ENCODE assay signal across 9 mouse cellular contexts in the genomic region with DNA sequence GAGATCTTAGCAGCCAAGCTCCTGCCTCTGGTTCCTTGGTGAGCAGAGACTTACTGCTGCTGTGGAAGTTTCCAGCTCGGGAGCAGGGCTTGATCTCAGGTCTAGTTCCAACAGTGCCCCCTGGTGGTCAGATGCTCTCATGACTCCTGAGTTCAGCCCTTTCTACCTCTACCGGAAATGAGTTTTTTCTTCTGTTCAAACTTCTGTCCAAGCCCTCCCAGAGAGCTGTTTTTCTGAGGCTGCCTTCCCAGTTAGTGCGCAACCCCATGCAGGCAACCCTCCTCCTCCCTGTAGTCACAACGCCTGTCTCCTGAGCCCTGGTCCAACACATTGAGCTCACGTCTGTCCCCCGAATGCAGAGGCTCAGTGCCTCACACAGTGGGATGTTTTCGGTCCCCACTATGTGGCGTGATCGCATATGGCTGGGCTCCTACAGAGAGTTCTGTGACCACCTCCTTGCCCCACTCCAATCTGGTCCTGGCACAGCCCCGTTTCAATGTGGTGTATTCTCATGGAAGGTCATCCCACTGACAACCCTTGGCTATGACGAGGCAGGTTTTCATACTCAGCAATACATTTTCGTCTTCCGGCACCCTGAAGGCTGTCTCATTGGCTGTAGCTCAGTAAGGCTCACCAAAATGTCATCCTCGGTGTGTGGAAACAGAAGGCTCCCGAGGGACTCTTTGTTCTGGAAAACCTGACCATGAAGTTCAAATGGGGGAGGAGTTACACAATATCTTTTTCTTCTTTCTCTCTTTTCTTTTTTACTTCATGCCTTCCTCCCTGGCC. TPM values are rescaled to one million over a fixed set of nuclear protein-coding genes. Genes with fewer than 3 reads are reported as not detected.
A peak's percentile ranks its signal among the peaks of the same experiment; 100 is the strongest.
DNase-seq lines count a peak whose midpoint lies in the region; ATAC-seq and TF ChIP-seq lines count a peak whose summit lies in the region.
"Had no signal": no experiment of that assay in that cellular context is flagged by ENCODE, and none has a peak within 500 bp of the region (broad histone marks: within the 10 kb centered on the region; RNA-seq: fewer than 3 reads in every experiment).

No protein-coding gene starts in this region.

- ATAC-seq in kidney, embryonic 16.5 days (ENCODE audit: low FRiP score, low TSS enrichment), result peak; percentile 60
- ATAC-seq in neural tube, embryonic 11.5 days (ENCODE audit: insufficient read depth, low FRiP score, low TSS enrichment), result no peak

- peaks cover 7% of the 10 kb centered on the region; the same call in 1 of the 2 replicates for H3K27me3 ChIP-seq in heart, embryonic 10.5 days (ENCODE audit: insufficient read depth, poor library complexity, severe bottlenecking)
- H3K27me3 ChIP-seq in kidney, embryonic 16.5 days (ENCODE audit: insufficient read depth, low read length), result no peaks in the 10 kb centered on the region
- H3K27me3 ChIP-seq in liver, adult 2 months (ENCODE audit: control insufficient read depth, insufficient read depth, low read length), result no peaks in the 10 kb centered on the region
- H3K27me3 ChIP-seq in neural tube, embryonic 11.5 days (ENCODE audit: control insufficient read depth, insufficient read depth, low read length), result no peaks in the 10 kb centered on the region

- H3K9me3 ChIP-seq in heart, embryonic 10.5 days, result no peaks in the 10 kb centered on the region
- 0 out of 2 replicates have a peak, but pooled peaks cover 2% of the 10 kb centered on the region for H3K9me3 ChIP-seq in kidney, embryonic 16.5 days (ENCODE audit: low read length)
- H3K9me3 ChIP-seq in neural tube, embryonic 11.5 days (ENCODE audit: control insufficient read depth, low read length), result no peaks in the 10 kb centered on the region

- H3K79me2 ChIP-seq in liver, adult 2 months (ENCODE audit: control insufficient read depth, insufficient read depth, low read length), result no peaks in the 10 kb centered on the region

- WGBS in heart, embryonic 10.5 days, result 58% methylated on average over 15 of the region's 15 CpGs
- 62% methylated on average over 15 of the region's 15 CpGs for WGBS in kidney, embryonic 16.5 days
- 57% methylated on average over 15 of the region's 15 CpGs for WGBS in liver, adult 2 months
- WGBS in neural tube, embryonic 11.5 days, result 68% methylated on average over 15 of the region's 15 CpGs

- no peak overlapping the region for H3K4me2 ChIP-seq in kidney, embryonic 16.5 days (replicated peaks; ENCODE audit: low read depth, low read length)
- H3K4me2 ChIP-seq in neural tube, embryonic 11.5 days (ENCODE audit: low read depth), result no peak overlapping the region

- peak overlapping the region; percentile 82 for H3K27ac ChIP-seq in heart, embryonic 10.5 days
- no peak overlapping the region for H3K27ac ChIP-seq in kidney, embryonic 16.5 days (ENCODE audit: low read length)
- peak overlapping the region; percentile 48 for H3K27ac ChIP-seq in liver, adult 2 months (replicated peaks; ENCODE audit: insufficient read depth, low read depth, low read length)
- H3K27ac ChIP-seq in neural tube, embryonic 11.5 days (ENCODE audit: low read depth, low read length), result no peak overlapping the region

- H3K9ac ChIP-seq in kidney, embryonic 16.5 days (replicated peaks; ENCODE audit: low read length), result 0 out of 2 replicates have a peak overlapping the region, but pooled peaks have one; percentile 17
- no peak overlapping the region for H3K9ac ChIP-seq in liver, adult 2 months (ENCODE audit: low read depth, low read length)
- H3K9ac ChIP-seq in neural tube, embryonic 11.5 days (ENCODE audit: low read length), result no peak overlapping the region

- TF ChIP-seq CTCF in liver, adult 2 months (IDR thresholded peaks at IDR 0.05; ENCODE audit: low read depth, low read length), result peak; percentile 89

- peak; percentile 83 for DNase-seq in 416B (ENCODE audit: low read depth)
- peak; percentile 84 for DNase-seq in adrenal gland, adult 8-10 months
- DNase-seq in embryo, embryonic 11.5 days (ENCODE audit: low read depth, low spot score), result peak; percentile 84
- peak; percentile 90 for DNase-seq in heart, embryonic 10.5 days (ENCODE audit: low spot score)
- peak; percentile 83 for DNase-seq in liver, adult 2 months (ENCODE audit: extremely low read depth, low read depth, low spot score)
- peak; percentile 89 for DNase-seq in neural tube, embryonic 11.5 days (ENCODE audit: low spot score)
- DNase-seq in telencephalon, adult 2 months (ENCODE audit: low read depth, low spot score), result peak; percentile 82

- no peak for TF ChIP-seq POLR2A in liver, adult 2 months (IDR thresholded peaks at IDR 0.05; ENCODE audit: extremely low read depth, insufficient read depth, low read length)

- no peaks in the 10 kb centered on the region for H3K36me3 ChIP-seq in heart, embryonic 10.5 days
- no peaks in the 10 kb centered on the region for H3K36me3 ChIP-seq in kidney, embryonic 16.5 days (ENCODE audit: insufficient read depth, low read length)
- H3K36me3 ChIP-seq in liver, adult 2 months (ENCODE audit: control insufficient read depth, insufficient read depth, low read length), result no peaks in the 10 kb centered on the region
- no peaks in the 10 kb centered on the region for H3K36me3 ChIP-seq in neural tube, embryonic 11.5 days (ENCODE audit: control insufficient read depth, insufficient read depth, low read length)

- H3K4me3 ChIP-seq in heart, embryonic 10.5 days, result no peak overlapping the region
- no peak overlapping the region for H3K4me3 ChIP-seq in kidney, embryonic 16.5 days (ENCODE audit: low read length)
- H3K4me3 ChIP-seq in liver, adult 2 months (ENCODE audit: insufficient read depth, low read depth, low read length), result no peak overlapping the region
- H3K4me3 ChIP-seq in neural tube, embryonic 11.5 days (ENCODE audit: low read depth, low read length), result no peak overlapping the region
- H3K4me3 ChIP-seq: erythroblast, embryonic 14.5 days had no signal

- peaks cover 19% of the 10 kb centered on the region for H3K4me1 ChIP-seq in heart, embryonic 10.5 days
- H3K4me1 ChIP-seq in kidney, embryonic 16.5 days (ENCODE audit: insufficient read depth, low read length), result no peaks in the 10 kb centered on the region
- H3K4me1 ChIP-seq in liver, adult 2 months (ENCODE audit: control insufficient read depth, insufficient read depth, low read length), result peaks cover 20% of the 10 kb centered on the region
- no peaks in the 10 kb centered on the region for H3K4me1 ChIP-seq in neural tube, embryonic 11.5 days (ENCODE audit: control insufficient read depth, insufficient read depth, low read length)

RNA-seq across cellular contexts. Expression of a gene that starts 2.2 kb away (rescaled TPM):
- under 1 TPM in 2 of 4 experiments, not detected in 2; 0.35 to 0.78 TPM for total RNA-seq in adrenal gland, adult 8-10 months (2022)
- polyA plus RNA-seq in heart, embryonic 10.5 days (2016; fragmentation: Nextera tagmentation; extraction: Ambion mirVana), result not detected in 2 replicates
- polyA plus RNA-seq in kidney, embryonic 16.5 days (2015; fragmentation: Nextera tagmentation; extraction: Ambion mirVana), result not detected in 2 replicates
- not detected in 2 replicates for total RNA-seq in liver, adult 2 months (2014; rRNA removed)
- not detected in 2 replicates for polyA plus RNA-seq in liver, adult 2 months (2012; rRNA removed)
- polyA plus RNA-seq in neural tube, embryonic 11.5 days (2014; fragmentation: Nextera tagmentation; extraction: Ambion mirVana), result 0.09 TPM in 1 of 2 replicates, not detected in the other
- polyA plus RNA-seq: erythroblast, embryonic 14.5 days had no signal

RNA-seq across cellular contexts. Expression of a gene that starts 4.2 kb away (rescaled TPM):
- total RNA-seq in adrenal gland, adult 8-10 months (2022), result 1 to 10 TPM in 2 of 4 experiments, under 1 TPM in 2; 0.49 to 8.0 (median 4.0) TPM
- 0.26 and 0.84 TPM in 2 replicates for polyA plus RNA-seq in heart, embryonic 10.5 days (2016; fragmentation: Nextera tagmentation; extraction: Ambion mirVana)
- 1.5 and 2.2 TPM in 2 replicates for polyA plus RNA-seq in kidney, embryonic 16.5 days (2015; fragmentation: Nextera tagmentation; extraction: Ambion mirVana)
- total RNA-seq in liver, adult 2 months (2014; rRNA removed), result 419 and 551 TPM in 2 replicates
- 1,418 and 1,707 TPM in 2 replicates for polyA plus RNA-seq in liver, adult 2 months (2012; rRNA removed)
- 0.12 TPM in 1 of 2 replicates, not detected in the other for polyA plus RNA-seq in neural tube, embryonic 11.5 days (2014; fragmentation: Nextera tagmentation; extraction: Ambion mirVana)

RNA-seq across cellular contexts. Expression of a gene that starts 53.2 kb away (rescaled TPM):
- total RNA-seq in adrenal gland, adult 8-10 months (2022), result 10 to 100 TPM; 48.0 to 62.2 (median 54.1) TPM
- polyA plus RNA-seq in heart, embryonic 10.5 days (2016; fragmentation: Nextera tagmentation; extraction: Ambion mirVana), result 28.4 and 30.4 TPM in 2 replicates
- polyA plus RNA-seq in kidney, embryonic 16.5 days (2015; fragmentation: Nextera tagmentation; extraction: Ambion mirVana), result 39.5 and 40.4 TPM in 2 replicates
- 16.6 and 17.9 TPM in 2 replicates for total RNA-seq in liver, adult 2 months (2014; rRNA removed)
- 11.9 and 12.6 TPM in 2 replicates for polyA plus RNA-seq in liver, adult 2 months (2012; rRNA removed)
- 37.9 and 42.6 TPM in 2 replicates for polyA plus RNA-seq in neural tube, embryonic 11.5 days (2014; fragmentation: Nextera tagmentation; extraction: Ambion mirVana)

Comparison
In these comparisons a context has a peak if more than half of its experiments do, and no peak if none do; other contexts are left out.
1. H3K27ac ChIP-seq: peak in heart, embryonic 10.5 days (single experiment) and liver, adult 2 months (single experiment); none in kidney, embryonic 16.5 days (single experiment) and neural tube, embryonic 11.5 days (single experiment).
2. RNA of a gene that starts 4.2 kb away (polyA plus RNA-seq): 1,418 to 1,707 TPM in liver, adult 2 months; 1.5 to 2.2 TPM in kidney, embryonic 16.5 days, 0.26 to 0.84 TPM in heart, embryonic 10.5 days and 0.12 TPM in neural tube, embryonic 11.5 days; every median in the first group is over 100 times any median in the second.
3. Peak in every context shown above with its lines, with median percentiles within 50 percentile points of each other: DNase-seq.